Mouse (Mus musculus) G1E (cell line): ENCODE results near the gene H2-Aa.

Experiments used
- CTCF ChIP-seq: IDR thresholded peaks from 2 replicates; pipeline ENCODE4 v1.5.1; 2012; ENCODE audit warnings: low read depth, low read length, inconsistent platforms, mixed read lengths
- GATA1 ChIP-seq: IDR thresholded peaks from 2 replicates; pipeline ENCODE4 v1.6.1; 2012; ENCODE audit warnings: borderline replicate concordance, low read length, inconsistent platforms, mixed read lengths
- GATA2 ChIP-seq: IDR thresholded peaks from 2 replicates; pipeline ENCODE4 v1.6.1; 2012; ENCODE audit warnings: low read depth, low read length, inconsistent platforms, borderline replicate concordance
- POLR2AphosphoS5 ChIP-seq: IDR thresholded peaks from 2 replicates; pipeline ENCODE4 v1.6.1; 2012; ENCODE audit warnings: low read depth, low read length, inconsistent platforms; ENCODE audit not compliant: insufficient replicate concordance
- TAL1 ChIP-seq: conservative IDR thresholded peaks from 2 replicates; pipeline ENCODE4 v1.6.1; 2012; ENCODE audit warnings: low read depth, low read length, inconsistent platforms, mixed read lengths

- TF ChIP-seq CTCF (no peak), GATA1 (no peak), TAL1 (no peak), GATA2 (no peak), POLR2AphosphoS5 (no peak)
These were observed 6.6 kb upstream of the H2-Aa start for GRCm38 (mm10) chr17:34294249-34294648.
